Mouse (Mus musculus): ENCODE results near the gene Dnah3.

DNA sequence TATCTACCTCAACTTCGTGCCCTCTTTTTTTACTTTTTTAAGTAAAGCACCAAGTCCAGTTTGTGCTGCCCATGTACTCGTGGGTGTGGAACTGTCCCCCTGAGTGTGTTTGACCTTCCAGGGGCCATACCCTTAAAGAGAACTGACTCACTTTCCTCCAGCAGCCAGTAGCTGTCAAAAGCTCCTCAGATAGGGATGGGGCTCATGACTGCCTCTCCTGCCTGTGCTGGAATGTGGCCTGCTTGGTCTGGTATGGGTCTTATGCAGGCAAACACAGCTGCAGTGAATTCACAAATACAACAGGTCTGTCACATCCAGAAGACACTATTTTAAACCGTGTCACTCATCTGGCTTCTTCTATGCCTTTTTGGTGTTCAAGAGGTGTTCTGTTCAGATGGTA, 183.4 kb downstream of the Dnah3 start:
- TF ChIP-seq CTCF (IDR thresholded peaks at IDR 0.05; ENCODE audit: extremely low read depth, insufficient read depth, low read length) (no peak), POLR2A (IDR thresholded peaks at IDR 0.05; ENCODE audit: extremely low read depth, insufficient read depth, low read length) (no peak)

All from cortical plate, adult 2 months (tissue).